Mouse (Mus musculus): ENCODE data around the gene Cdk14.

GRCm38 (mm10) chr5:5319824-5320505 is 100.1 kb downstream of the Cdk14 start:
- TF ChIP-seq CTCF (conservative IDR thresholded peaks at IDR 0.05; ENCODE audit: low read length) (no peak), POU5F1 (IDR thresholded peaks at IDR 0.05; ENCODE audit: borderline replicate concordance, low read length) (no peak)

Measured in E14TG2a.4 (cell line).